Mouse (Mus musculus) intestine, postnatal 0 days (tissue): ENCODE results near the gene Shank3. TPM values are rescaled to one million over a fixed set of nuclear protein-coding genes. Genes with fewer than 3 reads are reported as not detected.

ENCODE experiments used
- ATAC-seq: fragments of 200-750 bp; cut with Nextera tagmentation; 2 replicates; pipeline ENCODE4 v1.8.0; 2017; ENCODE audit warnings: mild to moderate bottlenecking, moderate TSS enrichment, moderate library complexity
- H3K27ac ChIP-seq: fragments of 300-500 bp; sonication (generic); 2 replicates; pipeline ENCODE4 v1.5.1; 2014; ENCODE audit warnings: mild to moderate bottlenecking, low read depth, low read length, moderate library complexity
- H3K27me3 ChIP-seq: fragments of 300-500 bp; sonication (generic); replicated peaks from 2 replicates; pipeline ENCODE4 v1.6.1; 2014; ENCODE audit warnings: low read length, mixed read lengths; ENCODE audit not compliant: control insufficient read depth, insufficient read depth
- H3K36me3 ChIP-seq: fragments of 300-500 bp; sonication (generic); 2 replicates; pipeline ENCODE4 v1.6.1; 2014; ENCODE audit warnings: mild to moderate bottlenecking, moderate library complexity; ENCODE audit not compliant: control insufficient read depth, insufficient read depth
- H3K4me1 ChIP-seq: fragments of 300-500 bp; sonication (generic); replicated peaks from 2 replicates; pipeline ENCODE4 v1.6.1; 2014; ENCODE audit warnings: antibody characterized with exemption, low read length, mixed read lengths; ENCODE audit not compliant: control insufficient read depth, insufficient read depth
- H3K4me2 ChIP-seq: fragments of 300-500 bp; sonication (generic); replicated peaks from 2 replicates; pipeline ENCODE4 v1.6.1; 2014; ENCODE audit warnings: low read depth, mild to moderate bottlenecking, moderate library complexity
- H3K4me3 ChIP-seq: fragments of 300-500 bp; sonication (generic); 2 replicates; pipeline ENCODE4 v1.5.1; 2014; ENCODE audit warnings: low read depth, low read length
- H3K9ac ChIP-seq: fragments of 300-500 bp; sonication (generic); 2 replicates; pipeline ENCODE4 v1.6.1; 2014; ENCODE audit warnings: mild to moderate bottlenecking, low read depth, low read length
- H3K9me3 ChIP-seq: fragments of 300-500 bp; sonication (generic); 2 replicates; pipeline ENCODE4 v1.6.1; 2016; ENCODE audit warnings: mixed run types; ENCODE audit not compliant: control insufficient read depth
- CTCF ChIP-seq: sonication (generic); IDR thresholded peaks from 2 replicates; pipeline ENCODE4 v1.5.1; 2016; ENCODE audit warnings: low read depth, mild to moderate bottlenecking, control low read depth, antibody characterized with exemption, moderate library complexity
- WGBS: fragments of 180-500 bp; shearing (Covaris S2); extraction: QIAGEN DNeasy Blood & Tissue Kit; methylation state at CpG from one replicate; pipeline ENCODE4 v1.1.7; 2014; 5-methylcytosine and 5-hydroxymethylcytosine counted together
- polyA plus RNA-seq: library from polyadenylated mRNA; unstranded; fragments of >200 nt; fragmentation: Nextera tagmentation; extraction: Ambion mirVana; gene quantifications from 2 replicates; pipeline ENCODE4 v1.2.1, GENCODE M21; 2015

Gene Shank3
- polyA plus RNA-seq, 1 experiment from 2014 or later: 0.51 TPM

GRCm38 (mm10) chr15:89475293-89475600 is 24.2 kb upstream of the Shank3 start:
- Histone ChIP-seq H3K27me3 (no peaks in the 10 kb centered on the region), H3K27ac (no peak overlapping the region), H3K9ac (peak overlapping the region; percentile 54; the same call in 1 of the 2 replicates), H3K4me1 (0 out of 2 replicates have a peak, but pooled peaks cover 3% of the 10 kb centered on the region), H3K36me3 (peaks cover 6% of the 10 kb centered on the region; the same call in 1 of the 2 replicates), H3K4me2 (peak overlapping the region; percentile 92), H3K9me3 (no peaks in the 10 kb centered on the region), H3K4me3 (peak overlapping the region; percentile 49)
- WGBS: 85% methylated on average over 7 of the region's 7 CpGs
- no peak for TF ChIP-seq CTCF
- no peak for ATAC-seq

- Histone ChIP-seq H3K36me3 (peaks cover 6% of the 10 kb centered on the region; the same call in 1 of the 2 replicates), H3K9ac (peak overlapping the region; percentile 54), H3K9me3 (no peaks in the 10 kb centered on the region), H3K4me1 (0 out of 2 replicates have a peak, but pooled peaks cover 3% of the 10 kb centered on the region), H3K27ac (peak overlapping the region; percentile 71), H3K4me3 (peak overlapping the region; percentile 49), H3K27me3 (no peaks in the 10 kb centered on the region), H3K4me2 (peak overlapping the region; percentile 92)
- WGBS: 11% methylated on average over 44 of the region's 44 CpGs
- no peak for TF ChIP-seq CTCF
- ATAC-seq: peak; percentile 97
Observed at GRCm38 (mm10) chr15:89475611-89476474, 23.6 kb upstream of the Shank3 start.

GRCm38 (mm10) chr15:89476475-89476815 is 23.0 kb upstream of the Shank3 start:
- peaks cover 6% of the 10 kb centered on the region; the same call in 1 of the 2 replicates for H3K36me3 ChIP-seq
- ATAC-seq: no peak
- WGBS: 6% methylated on average over 5 of the region's 5 CpGs
- H3K27me3 ChIP-seq: no peaks in the 10 kb centered on the region
- H3K27ac ChIP-seq: peak overlapping the region; percentile 71
- H3K9ac ChIP-seq: peak overlapping the region; percentile 54
- TF ChIP-seq CTCF: no peak
- H3K4me2 ChIP-seq: peak overlapping the region; percentile 92
- 0 out of 2 replicates have a peak, but pooled peaks cover 3% of the 10 kb centered on the region for H3K4me1 ChIP-seq
- no peaks in the 10 kb centered on the region for H3K9me3 ChIP-seq
- peak overlapping the region; percentile 49 for H3K4me3 ChIP-seq

GRCm38 (mm10) chr15:89477091-89477491 is 22.3 kb upstream of the Shank3 start, which contains the start of gene Arsa:
Gene Arsa (minus strand): TSS chr15:89477425.
- 44% methylated on average over 9 of the region's 9 CpGs for WGBS
- H3K9me3 ChIP-seq: no peaks in the 10 kb centered on the region
- H3K4me3 ChIP-seq: peak within 1 kb of the TSS; percentile 49
- H3K4me2 ChIP-seq: peak within 1 kb of the TSS; percentile 92
- no peak for TF ChIP-seq CTCF
- H3K36me3 ChIP-seq: peaks cover 6% of the 10 kb centered on the region; the same call in 1 of the 2 replicates
- ATAC-seq: no peak
- peak within 1 kb of the TSS; percentile 71 for H3K27ac ChIP-seq
- H3K9ac ChIP-seq: peak within 1 kb of the TSS; percentile 54
- H3K27me3 ChIP-seq: no peaks in the 10 kb centered on the region
- H3K4me1 ChIP-seq: 0 out of 2 replicates have a peak, but pooled peaks cover 3% of the 10 kb centered on the region

GRCm38 (mm10) chr15:89477806-89478205 is 21.6 kb upstream of the Shank3 start:
- no peak for TF ChIP-seq CTCF
- peaks cover 6% of the 10 kb centered on the region; the same call in 1 of the 2 replicates for H3K36me3 ChIP-seq
- H3K4me3 ChIP-seq: no peak overlapping the region
- H3K27ac ChIP-seq: no peak overlapping the region
- H3K9ac ChIP-seq: no peak overlapping the region
- 0 out of 2 replicates have a peak, but pooled peaks cover 3% of the 10 kb centered on the region for H3K4me1 ChIP-seq
- H3K27me3 ChIP-seq: no peaks in the 10 kb centered on the region
- H3K9me3 ChIP-seq: no peaks in the 10 kb centered on the region
- WGBS: 73% methylated on average over 8 of the region's 8 CpGs
- no peak for ATAC-seq
- H3K4me2 ChIP-seq: no peak overlapping the region

GRCm38 (mm10) chr15:89478622-89479021 is 20.8 kb upstream of the Shank3 start:
- no peak overlapping the region for H3K4me3 ChIP-seq
- WGBS: 75% methylated on average over 3 of the region's 3 CpGs
- H3K4me1 ChIP-seq: 0 out of 2 replicates have a peak, but pooled peaks cover 3% of the 10 kb centered on the region
- no peak for TF ChIP-seq CTCF
- H3K9me3 ChIP-seq: no peaks in the 10 kb centered on the region
- H3K9ac ChIP-seq: no peak overlapping the region
- no peak overlapping the region for H3K4me2 ChIP-seq
- no peaks in the 10 kb centered on the region for H3K27me3 ChIP-seq
- ATAC-seq: no peak
- H3K36me3 ChIP-seq: peaks cover 6% of the 10 kb centered on the region; the same call in 1 of the 2 replicates
- no peak overlapping the region for H3K27ac ChIP-seq
